Mouse (Mus musculus) MEL (cell line): ENCODE results near the gene Tfdp2. TPM values are rescaled to one million over a fixed set of nuclear protein-coding genes. Genes with fewer than 3 reads are reported as not detected.

Source experiments
- DNase-seq: peaks from one replicate; pipeline ENCODE4 v3.0.0; 2011; ENCODE audit warnings: low read depth, low spot score
- H3K27ac ChIP-seq: 2 replicates; pipeline ENCODE4 v1.5.1; 2012; ENCODE audit warnings: low read depth, mild to moderate bottlenecking, control low read depth, low read length, moderate library complexity; ENCODE audit not compliant: control insufficient read depth
- H3K27me3 ChIP-seq, 2 experiments: fragments of 150-350 bp in 1 of 2; sonication (generic) in 1 of 2; 2 replicates each; pipeline ENCODE4 v1.6.1; 2012; ENCODE audit warnings: low read length in 2 of 2, mild to moderate bottlenecking in 2 of 2, improper control_type of control experiment in 1 of 2, moderate library complexity in 1 of 2; ENCODE audit not compliant: insufficient read depth in 2 of 2, control insufficient read depth in 1 of 2
- H3K36me3 ChIP-seq, 2 experiments: 2 replicates each; pipeline ENCODE4 v1.6.1; 2012 to 2014; ENCODE audit warnings: low read length in 2 of 2, improper control_type of control experiment in 1 of 2, inconsistent platforms in 1 of 2, mild to moderate bottlenecking in 1 of 2; ENCODE audit not compliant: insufficient read depth in 2 of 2, control insufficient read depth in 1 of 2
- H3K4me1 ChIP-seq, 2 experiments: fragments of 150-350 bp in 1 of 2; sonication (generic) in 1 of 2; 2 replicates each; pipeline ENCODE4 v1.6.1; 2012; ENCODE audit warnings: low read length in 2 of 2, improper control_type of control experiment in 1 of 2, mild to moderate bottlenecking in 1 of 2; ENCODE audit not compliant: insufficient read depth in 2 of 2, control insufficient read depth in 1 of 2
- H3K4me3 ChIP-seq, 2 experiments: fragments of 150-350 bp in 1 of 2; sonication (generic) in 1 of 2; 2 replicates each; pipeline ENCODE4 v1.5.1; 2012; ENCODE audit warnings: low read depth in 2 of 2, low read length in 2 of 2, mild to moderate bottlenecking in 2 of 2, moderate library complexity in 2 of 2, control low read depth in 1 of 2, improper control_type of control experiment in 1 of 2; ENCODE audit not compliant: control insufficient read depth in 1 of 2, insufficient read depth in 1 of 2
- H3K79me2 ChIP-seq: 2 replicates; pipeline ENCODE4 v1.6.1; 2012; ENCODE audit warnings: mild to moderate bottlenecking, low read length, moderate library complexity; ENCODE audit not compliant: control insufficient read depth, poor library complexity, insufficient read depth
- H3K9ac ChIP-seq: 2 replicates; pipeline ENCODE4 v1.6.1; 2012; ENCODE audit warnings: low read depth, mild to moderate bottlenecking, control low read depth, low read length, moderate library complexity; ENCODE audit not compliant: control insufficient read depth, poor library complexity, severe bottlenecking
- H3K9me3 ChIP-seq: fragments of 150-350 bp; sonication (generic); replicated peaks from 2 replicates; pipeline ENCODE4 v1.6.1; 2012; ENCODE audit warnings: mild to moderate bottlenecking, low read length, improper control_type of control experiment, moderate library complexity; ENCODE audit not compliant: insufficient read depth
- BHLHE40 ChIP-seq: IDR thresholded peaks from 2 replicates; pipeline ENCODE4 v1.6.1; 2012; ENCODE audit warnings: low read depth, mild to moderate bottlenecking, inconsistent platforms, low read length, improper control_type of control experiment, borderline replicate concordance
- CTCF ChIP-seq, 3 experiments: IDR thresholded peaks in 2 of 3; conservative IDR thresholded peaks in 1 of 3; 2 replicates each; pipeline ENCODE4 v1.5.1; 2011 to 2012; ENCODE audit warnings: low read length in 3 of 3, low read depth in 2 of 3, mild to moderate bottlenecking in 2 of 3, improper control_type of control experiment in 1 of 3, inconsistent platforms in 1 of 3, mixed read lengths in 1 of 3, moderate library complexity in 1 of 3; ENCODE audit not compliant: control insufficient read depth in 1 of 3, insufficient read depth in 1 of 3, poor library complexity in 1 of 3, severe bottlenecking in 1 of 3
- EP300 ChIP-seq, 2 experiments: IDR thresholded peaks; 2 replicates each; pipeline ENCODE4 v1.6.1; 2011; ENCODE audit warnings: improper control_type of control experiment in 2 of 2, low read length in 2 of 2, low read depth in 1 of 2, mild to moderate bottlenecking in 1 of 2
- ETS1 ChIP-seq: IDR thresholded peaks from 2 replicates; pipeline ENCODE4 v1.6.1; 2012; ENCODE audit warnings: low read depth, mild to moderate bottlenecking, inconsistent platforms, low read length, improper control_type of control experiment, moderate library complexity
- GATA1 ChIP-seq: IDR thresholded peaks from 2 replicates; pipeline ENCODE4 v1.6.1; 2011; ENCODE audit warnings: low read depth, low read length, improper control_type of control experiment
- HCFC1 ChIP-seq: IDR thresholded peaks from 2 replicates; pipeline ENCODE4 v1.6.1; 2012; ENCODE audit warnings: low read depth, mild to moderate bottlenecking, inconsistent platforms, low read length, improper control_type of control experiment, moderate library complexity
- KAT2A ChIP-seq: conservative IDR thresholded peaks from 2 replicates; pipeline ENCODE4 v1.6.1; 2012; ENCODE audit warnings: low read depth, low read length, improper control_type of control experiment, inconsistent platforms
- MAFK ChIP-seq: IDR thresholded peaks from 2 replicates; pipeline ENCODE4 v1.6.1; 2011; ENCODE audit warnings: low read depth, mild to moderate bottlenecking, low read length, improper control_type of control experiment, borderline replicate concordance
- MAX ChIP-seq: IDR thresholded peaks from 2 replicates; pipeline ENCODE4 v1.6.1; 2011; ENCODE audit warnings: low read length, improper control_type of control experiment
- MYB ChIP-seq: IDR thresholded peaks from 2 replicates; pipeline ENCODE4 v1.6.1; 2011; ENCODE audit warnings: mild to moderate bottlenecking, low read depth, low read length, improper control_type of control experiment
- NELFE ChIP-seq: IDR thresholded peaks from 2 replicates; pipeline ENCODE4 v1.6.1; 2011; ENCODE audit warnings: low read depth, low read length, improper control_type of control experiment
- NRF1 ChIP-seq: IDR thresholded peaks from 2 replicates; pipeline ENCODE4 v1.6.1; 2014; ENCODE audit warnings: low read depth, mild to moderate bottlenecking, inconsistent platforms, low read length, improper control_type of control experiment, moderate library complexity; ENCODE audit not compliant: poor library complexity, insufficient read depth, severe bottlenecking
- POLR2AphosphoS5 ChIP-seq: IDR thresholded peaks from 2 replicates; pipeline ENCODE4 v1.6.1; 2012; ENCODE audit warnings: low read depth, borderline replicate concordance, mild to moderate bottlenecking, inconsistent platforms, low read length, moderate library complexity, mixed read lengths
- SMC3 ChIP-seq: IDR thresholded peaks from 2 replicates; pipeline ENCODE4 v1.6.1; 2011; ENCODE audit warnings: low read depth, low read length, improper control_type of control experiment
- TAL1 ChIP-seq: IDR thresholded peaks from 2 replicates; pipeline ENCODE4 v1.6.1; 2012; ENCODE audit warnings: mild to moderate bottlenecking, inconsistent platforms, low read length, moderate library complexity, mixed read lengths
- TBP ChIP-seq: IDR thresholded peaks from 2 replicates; pipeline ENCODE4 v1.8.0; 2011; ENCODE audit warnings: low read depth, low read length, improper control_type of control experiment
- USF2 ChIP-seq, 2 experiments: IDR thresholded peaks; 2 replicates each; pipeline ENCODE4 v1.6.1; 2011 to 2012; ENCODE audit warnings: improper control_type of control experiment in 2 of 2, low read length in 2 of 2, borderline replicate concordance in 1 of 2, inconsistent platforms in 1 of 2, low read depth in 1 of 2, mild to moderate bottlenecking in 1 of 2; ENCODE audit not compliant: insufficient read depth in 1 of 2
- ZC3H11A ChIP-seq: IDR thresholded peaks from 2 replicates; pipeline ENCODE4 v1.6.1; 2012; ENCODE audit warnings: low read depth, mild to moderate bottlenecking, inconsistent platforms, low read length, improper control_type of control experiment
- ZKSCAN1 ChIP-seq: IDR thresholded peaks from 2 replicates; pipeline ENCODE4 v1.6.1; 2012; ENCODE audit warnings: low read depth, mild to moderate bottlenecking, inconsistent platforms, low read length, improper control_type of control experiment, moderate library complexity
- polyA plus RNA-seq, 2 experiments: library from polyadenylated mRNA; stranded (reverse) in 1 of 2; unstranded in 1 of 2; fragments of >175 nt in 1 of 2; fragments of >200 nt in 1 of 2; gene quantifications; 2 replicates each; pipeline versions ENCODE4 v1.2.1 to v1.2.4; 2012; ENCODE audit warnings: low replicate concordance in 2 of 2, low read depth in 1 of 2; ENCODE audit not compliant: insufficient read length in 2 of 2, insufficient read depth in 1 of 2, missing spikeins in 1 of 2
- total RNA-seq: library from RNA; depleted of rRNA; stranded (reverse); fragments of 300-350 nt; gene quantifications from 2 replicates; pipeline ENCODE4 v1.2.3, GENCODE M21; 2012

The Tfdp2 gene
- total and polyA plus RNA-seq, 3 experiments, result 7.7 to 15.4 TPM; not detected in 1

DNA sequence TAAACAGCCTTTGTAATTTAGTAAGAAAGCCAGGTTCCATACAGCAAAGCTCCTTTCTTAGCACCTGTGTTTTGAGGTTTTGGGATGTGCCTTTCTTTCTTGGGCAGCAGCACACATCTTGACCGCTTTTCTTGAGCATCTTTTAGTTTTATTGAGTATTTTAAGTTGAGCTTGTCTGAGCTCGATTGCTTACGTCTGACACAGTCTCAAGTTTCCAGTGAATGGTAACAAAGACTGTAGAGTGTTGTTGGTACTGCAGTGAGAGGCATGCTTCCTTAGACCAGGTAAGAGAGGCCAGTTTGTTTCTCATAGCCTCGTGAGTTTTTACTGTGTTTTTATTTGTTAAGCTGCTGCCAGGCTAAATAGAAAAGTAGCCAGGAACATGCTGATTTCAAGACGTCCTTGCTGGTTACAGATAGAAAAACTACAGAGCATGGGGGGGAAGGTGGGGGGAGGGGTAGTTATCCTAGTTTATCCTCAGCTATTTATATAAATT, 63.0 kb downstream of the Tfdp2 start (continued):
- TF ChIP-seq BHLHE40 (no peak), MYB (no peak)

DNA sequence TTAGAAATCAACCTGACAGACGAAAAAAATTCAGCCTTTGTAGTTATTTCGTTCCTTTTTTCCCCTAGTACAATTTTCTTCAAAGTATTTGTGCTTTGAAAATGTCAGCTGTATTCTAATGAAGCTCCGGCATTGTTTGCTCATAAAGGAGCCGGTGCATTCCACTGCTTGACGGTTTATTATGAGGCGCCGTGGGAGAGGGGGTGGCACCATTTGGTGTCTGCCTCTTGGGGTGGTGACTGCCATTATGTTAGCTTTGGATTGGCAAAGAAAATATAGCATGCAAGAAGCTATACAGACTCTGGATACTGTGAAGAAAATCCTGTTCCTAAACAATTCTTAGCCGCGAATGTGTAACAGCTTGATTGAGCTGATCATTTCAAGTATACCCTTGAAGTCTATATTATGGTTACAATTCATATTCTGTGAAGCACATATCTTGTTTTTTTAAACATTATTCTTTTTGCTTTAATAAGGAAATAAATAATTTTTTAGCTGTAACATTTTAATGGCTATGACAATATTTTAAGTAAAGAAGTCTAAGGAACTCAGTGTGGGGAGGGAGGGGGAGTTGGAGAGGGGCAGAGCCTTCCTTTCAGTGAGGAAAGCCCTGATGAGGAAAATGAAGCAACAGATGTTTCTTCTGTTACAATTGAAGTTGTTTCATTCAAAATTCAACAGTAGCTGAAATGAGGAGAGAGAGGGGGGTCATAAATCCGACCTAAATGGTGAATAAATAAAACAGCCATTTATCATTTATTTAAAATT, 63.9 kb downstream of the Tfdp2 start:
- Histone ChIP-seq H3K79me2 (no peaks in the 10 kb centered on the region), H3K4me1 (peaks cover 0 to 3% of the 10 kb centered on the region in 2 experiments; a peak in 1 of 4 replicates), H3K27ac (peak overlapping the region; percentile 60), H3K36me3 (peaks cover 0 to 5% of the 10 kb centered on the region in 2 experiments; a peak in 2 of 4 replicates), H3K9ac (peak overlapping the region; percentile 69), H3K9me3 (no peaks in the 10 kb centered on the region), H3K27me3 (no peaks in the 10 kb centered on the region), H3K4me3 (peak overlapping the region; percentile 77 to 92)
- DNase-seq, result peak; percentile 79
- TF ChIP-seq MAFK (no peak), KAT2A (no peak), TBP (peak; percentile 30; the same call in 1 of the 2 replicates), ETS1 (0 out of 2 replicates have a peak, but pooled peaks have one; percentile 9)

DNA sequence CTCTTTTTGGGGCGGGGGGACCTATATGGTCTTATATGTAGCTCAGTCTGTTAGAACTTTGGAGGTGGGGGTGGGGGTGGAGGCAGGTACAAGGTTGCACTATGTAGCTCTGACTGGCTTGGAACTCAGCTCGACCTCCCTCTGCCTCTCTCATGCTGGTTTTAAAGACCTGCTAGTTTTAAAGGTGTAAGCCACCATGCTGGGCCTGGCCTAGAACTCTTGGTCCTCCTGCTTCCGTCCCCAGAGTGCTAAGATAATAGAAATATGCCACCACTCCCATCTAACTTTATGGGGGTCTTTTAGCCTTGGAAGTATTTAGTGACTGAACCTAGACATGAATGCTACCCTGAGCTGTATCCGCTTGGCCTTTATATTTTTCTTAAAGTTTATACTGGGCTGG, 65.0 kb downstream of the Tfdp2 start:
- Histone ChIP-seq H3K9ac (no peak overlapping the region), H3K36me3 (peaks cover 0 to 5% of the 10 kb centered on the region in 2 experiments; a peak in 2 of 4 replicates), H3K4me3 (no peak overlapping the region)

More for the DNA sequence above, 65.0 kb downstream of the Tfdp2 start:
- H3K27me3 ChIP-seq, result no peaks in the 10 kb centered on the region
- no peak for DNase-seq
- TF ChIP-seq CTCF (IDR thresholded peaks at IDR 0.05 in 2 of 3, conservative IDR thresholded peaks at IDR 0.05 in 1 of 3; ENCODE audit: control insufficient read depth in 1 of 3, insufficient read depth in 1 of 3, low read depth in 2 of 3, low read length in 3 of 3, poor library complexity in 1 of 3, severe bottlenecking in 1 of 3) (no peak), ZKSCAN1 (no peak), GATA1 (no peak), SMC3 (no peak), MAX (no peak), HCFC1 (no peak), NRF1 (no peak), EP300 (IDR thresholded peaks at IDR 0.05; ENCODE audit: low read depth in 1 of 2, low read length in 2 of 2) (no peak), ETS1 (no peak), POLR2AphosphoS5 (no peak), ZC3H11A (no peak), NELFE (no peak), BHLHE40 (no peak), USF2 (IDR thresholded peaks at IDR 0.05; ENCODE audit: borderline replicate concordance in 1 of 2, insufficient read depth in 1 of 2, low read depth in 1 of 2, low read length in 2 of 2) (no peak), TAL1 (no peak)
- no peak overlapping the region for H3K27ac ChIP-seq
- no peaks in the 10 kb centered on the region for H3K9me3 ChIP-seq
- H3K79me2 ChIP-seq, result no peaks in the 10 kb centered on the region
- H3K4me1 ChIP-seq, result peaks cover 0 to 3% of the 10 kb centered on the region in 2 experiments; a peak in 1 of 4 replicates
